ENCODE assay signal across 33 mouse cellular contexts in genomic region chr4:59083430-59083829, GRCm38 (mm10). TPM values are rescaled to one million over a fixed set of nuclear protein-coding genes. Genes with fewer than 3 reads are reported as not detected.
DNase-seq lines count a peak whose midpoint lies in the region; ATAC-seq and TF ChIP-seq lines count a peak whose summit lies in the region.
"Had no signal": no experiment of that assay in that cellular context is flagged by ENCODE, and none has a peak within 500 bp of the region (broad histone marks: within the 10 kb centered on the region; RNA-seq: fewer than 3 reads in every experiment).

No protein-coding gene starts in this region.

- dilution Hi-C loops in CH12.LX (cut with MboI; ENCODE audit: extremely low pct_ligation_motif_present, extremely low pct_unique_long_range_greater_than_20kb, low sequenced_read_pairs): no loop called here

- intact Hi-C loops in gastrocnemius, postnatal 36 days (cut with DNase I): no loop called here

- TF ChIP-seq RAD21 in CH12.LX (IDR thresholded peaks at IDR 0.05; ENCODE audit: low read depth, low read length): no peak

- in situ Hi-C loops in CH12.LX (cut with MboI; ENCODE audit: low pct_ligation_motif_present, low pct_unique_long_range_greater_than_20kb, low sequenced_read_pairs): no loop called here

- ATAC-seq in granulocyte monocyte progenitor cell, adult 5-6 weeks (replicated peaks; ENCODE audit: poor library complexity, severe bottlenecking): peak; percentile 97
- no peak for ATAC-seq in CD4-positive, CD25-positive, alpha-beta regulatory T cell, adult 4 months
- ATAC-seq: forebrain, embryonic 14.5 days; forebrain, postnatal 0 days; intestine, postnatal 0 days had no signal

- no peak overlapping the region for H3K27ac ChIP-seq in CH12.LX (ENCODE audit: insufficient read depth, low read depth)
- H3K27ac ChIP-seq: embryonic facial prominence, embryonic 12.5 days; embryonic facial prominence, embryonic 15.5 days; hindbrain, embryonic 12.5 days; hindbrain, embryonic 15.5 days had no signal

- no peak for TF ChIP-seq EP300 in CH12.LX (IDR thresholded peaks at IDR 0.05; ENCODE audit: low read length)

- TF ChIP-seq POLR2A in CH12.LX (IDR thresholded peaks at IDR 0.05; ENCODE audit: low read depth, low read length): no peak

- H3K4me2 ChIP-seq in CH12.LX (ENCODE audit: insufficient read depth, low read depth, poor library complexity, severe bottlenecking): no peak overlapping the region
- H3K4me2 ChIP-seq: embryonic facial prominence, embryonic 12.5 days; embryonic facial prominence, embryonic 15.5 days; heart, embryonic 11.5 days; hindbrain, embryonic 12.5 days; hindbrain, embryonic 15.5 days had no signal

- no peaks in the 10 kb centered on the region for H3K79me2 ChIP-seq in CH12.LX (replicated peaks; ENCODE audit: control insufficient read depth, extremely low read depth, insufficient read depth, poor library complexity, severe bottlenecking)

- H3K9ac ChIP-seq in CH12.LX (ENCODE audit: insufficient read depth, low read depth): no peak overlapping the region
- H3K9ac ChIP-seq: embryonic facial prominence, embryonic 12.5 days; embryonic facial prominence, embryonic 15.5 days; forebrain, postnatal 0 days; hindbrain, embryonic 12.5 days; hindbrain, embryonic 15.5 days had no signal

- H3K9me3 ChIP-seq in CH12.LX (replicated peaks; ENCODE audit: low read length): no peaks in the 10 kb centered on the region
- H3K9me3 ChIP-seq: embryonic facial prominence, embryonic 12.5 days; embryonic facial prominence, embryonic 15.5 days; G1E; hindbrain, embryonic 12.5 days; hindbrain, embryonic 15.5 days had no signal

- DNase-seq in 416B (ENCODE audit: low read depth) (peak; percentile 71), CH12.LX (ENCODE audit: extremely low read depth) (no peak)
- DNase-seq in splenic B cell, adult 2 months (ENCODE audit: low read depth, low spot score): peak; percentile 9
- DNase-seq in gastrocnemius, postnatal 36 days: no peak
- DNase-seq in frontal cortex, adult 2 months (ENCODE audit: extremely low spot score in 1 of 2, low spot score in 1 of 2): no peak
- DNase-seq: adrenal gland, adult 2 months; adrenal gland, postnatal 25 days; cerebellum, adult 18-20 months; cerebellum, adult 9-10 months; cerebellum, postnatal 14 days; forebrain, postnatal 0 days; gastrocnemius, postnatal 25 days; heart, adult 11 months had no signal

- no peaks in the 10 kb centered on the region for H3K36me3 ChIP-seq in CH12.LX (replicated peaks in 1 of 2; ENCODE audit: control insufficient read depth in 1 of 2, insufficient read depth in 1 of 2, low read length in 1 of 2)
- no peaks in the 10 kb centered on the region for H3K36me3 ChIP-seq in splenic B cell, adult 2 months (ENCODE audit: control insufficient read depth, insufficient read depth, low read length, poor library complexity, severe bottlenecking)
- H3K36me3 ChIP-seq: embryonic facial prominence, embryonic 12.5 days; embryonic facial prominence, embryonic 15.5 days; G1E; hindbrain, embryonic 12.5 days; hindbrain, embryonic 15.5 days had no signal

- TF ChIP-seq CTCF in CH12.LX (conservative IDR thresholded peaks at IDR 0.05 in 1 of 2, IDR thresholded peaks at IDR 0.05 in 1 of 2; ENCODE audit: low read depth in 2 of 2, low read length in 2 of 2): no peak

- no peaks in the 10 kb centered on the region for H3K4me1 ChIP-seq in CH12.LX (ENCODE audit: control insufficient read depth in 1 of 2, insufficient read depth in 2 of 2)
- H3K4me1 ChIP-seq: embryonic facial prominence, embryonic 12.5 days; embryonic facial prominence, embryonic 15.5 days; hindbrain, embryonic 12.5 days; hindbrain, embryonic 15.5 days had no signal

- no peaks in the 10 kb centered on the region for H3K27me3 ChIP-seq in CH12.LX (replicated peaks)
- H3K27me3 ChIP-seq in splenic B cell, adult 2 months (ENCODE audit: control insufficient read depth, insufficient read depth, low read length, poor library complexity, severe bottlenecking): no peaks in the 10 kb centered on the region
- H3K27me3 ChIP-seq: embryonic facial prominence, embryonic 12.5 days; embryonic facial prominence, embryonic 15.5 days; hindbrain, embryonic 12.5 days; hindbrain, embryonic 15.5 days had no signal

- no peak overlapping the region for H3K4me3 ChIP-seq in CH12.LX (replicated peaks in 1 of 3; ENCODE audit: low read depth in 2 of 3, low read length in 2 of 3, poor library complexity in 1 of 3)
- H3K4me3 ChIP-seq: embryonic facial prominence, embryonic 12.5 days; embryonic facial prominence, embryonic 15.5 days; hindbrain, embryonic 12.5 days; hindbrain, embryonic 15.5 days had no signal

TF ChIP-seq in CH12.LX, 34 proteins besides CTCF, POLR2A, EP300 and RAD21:
- TF ChIP-seq ZNF384 (IDR thresholded peaks at IDR 0.05; ENCODE audit: low read depth, low read length): peak; percentile 56
- no peak for TF ChIP-seq RCOR1 (conservative IDR thresholded peaks at IDR 0.05; ENCODE audit: low read depth, low read length)

RNA-seq across cellular contexts. Expression of gene Gng10, which starts 48.5 kb away (rescaled TPM):
- total RNA-seq in CH12.LX (2012; rRNA removed) (55.6 and 68.0 TPM in 2 replicates), CH12.LX (2014; rRNA removed) (189 and 210 TPM in 2 replicates)
- 78.6 and 95.5 TPM in 2 replicates for polyA plus RNA-seq in CH12.LX (2012; ENCODE audit: insufficient read length, low read depth)
- 184 and 195 TPM in 2 replicates for total RNA-seq in granulocyte monocyte progenitor cell, adult 5-6 weeks (2014; fragmentation: Nextera tagmentation)
- 90.0 and 112 TPM in 2 replicates for total RNA-seq in granulocyte monocyte progenitor cell, adult 5-6 weeks (2017)
- 1 to 10 TPM; 5.5 to 7.7 TPM for total RNA-seq in gastrocnemius, postnatal 36 days (2021)
- 100 to 1,000 TPM; 105 to 116 TPM for polyA plus RNA-seq in CD4-positive, CD25-positive, alpha-beta regulatory T cell, adult 4 months (2017; shearing (Covaris generic))
- polyA plus RNA-seq in frontal cortex, adult 2 months (2012; rRNA removed): 69.4 and 69.7 TPM in 2 replicates

RNA-seq across cellular contexts. Expression of gene AI481877, which starts 55.4 kb away (rescaled TPM):
- not detected in 2 replicates for total RNA-seq in CH12.LX (2012; rRNA removed)
- total RNA-seq in CH12.LX (2014; rRNA removed): not detected in 2 replicates
- not detected in 2 replicates for polyA plus RNA-seq in CH12.LX (2012; ENCODE audit: insufficient read length, low read depth)
- not detected in 2 replicates for total RNA-seq in granulocyte monocyte progenitor cell, adult 5-6 weeks (2014; fragmentation: Nextera tagmentation)
- not detected in 2 replicates for total RNA-seq in granulocyte monocyte progenitor cell, adult 5-6 weeks (2017)
- not detected for total RNA-seq in gastrocnemius, postnatal 36 days (2021)
- not detected for polyA plus RNA-seq in CD4-positive, CD25-positive, alpha-beta regulatory T cell, adult 4 months (2017; shearing (Covaris generic))
- not detected in 2 replicates for polyA plus RNA-seq in frontal cortex, adult 2 months (2012; rRNA removed)
- total RNA-seq: adrenal gland, adult 2 months; forebrain, postnatal 0 days; gastrocnemius, adult 8-10 months; gastrocnemius, postnatal 25 days; heart, adult 8-10 months; heart, postnatal 25 days; hematopoietic stem cell, adult 5-6 weeks had no signal
- polyA plus RNA-seq: adrenal gland, adult 2 months; brain, embryonic 14.5 days; C2C12; embryonic facial prominence, embryonic 12.5 days; embryonic facial prominence, embryonic 15.5 days; forebrain, embryonic 11.5 days; forebrain, embryonic 14.5 days; forebrain, postnatal 0 days; G1E; heart, embryonic 11.5 days; heart, embryonic 14.5 days; heart, postnatal 0 days; hindbrain, embryonic 12.5 days; hindbrain, embryonic 15.5 days; intestine, embryonic 14.5 days; intestine, postnatal 0 days had no signal

Comparison
In these comparisons a context has a peak if more than half of its experiments do, and no peak if none do; other contexts are left out.
1. DNase-seq: peak in 416B (single experiment) and splenic B cell, adult 2 months (single experiment); none in CH12.LX (single experiment), gastrocnemius, postnatal 36 days (0 of 2) and frontal cortex, adult 2 months (0 of 2).
2. RNA of gene Gng10, which starts 48.5 kb away (total RNA-seq): 90.0 to 195 TPM in granulocyte monocyte progenitor cell, adult 5-6 weeks and 55.6 to 210 TPM in CH12.LX; 5.5 to 7.7 TPM in gastrocnemius, postnatal 36 days; every median in the first group is over 4 times any median in the second.